Comparison of ENCODE assay signal across 11 mouse cellular contexts in the genomic region with DNA sequence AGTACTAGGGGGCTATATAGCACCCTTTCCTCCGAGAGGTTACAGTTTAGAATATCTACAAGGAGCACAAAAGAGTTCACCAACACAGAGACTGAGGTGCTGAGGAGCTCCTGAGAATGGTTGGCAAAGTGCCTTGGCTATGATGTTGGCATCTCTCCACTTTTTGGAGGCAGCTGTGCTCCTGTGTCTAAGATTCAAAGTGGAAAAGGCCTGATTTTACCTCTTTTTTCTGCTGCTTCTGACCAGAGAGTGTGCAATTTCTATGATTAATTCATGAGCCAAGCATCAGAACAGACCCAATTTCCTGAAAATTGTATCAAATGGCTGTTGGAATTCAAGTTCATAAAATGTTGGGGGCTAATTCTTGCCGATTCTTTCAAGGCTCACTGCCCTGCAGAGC.
A peak's percentile ranks its signal among the peaks of the same experiment; 100 is the strongest.
DNase-seq lines count a peak whose midpoint lies in the region; TF ChIP-seq lines count a peak whose summit lies in the region.
"Had no signal": no experiment of that assay in that cellular context is flagged by ENCODE, and none has a peak within 500 bp of the region (broad histone marks: within the 10 kb centered on the region; RNA-seq: fewer than 3 reads in every experiment).

No protein-coding gene starts in this region.

- no peaks in the 10 kb centered on the region for H3K27me3 ChIP-seq in kidney, adult 2 months (replicated peaks; ENCODE audit: control insufficient read depth, insufficient read depth, low read length)
- H3K27me3 ChIP-seq: megakaryocyte, embryonic 14.5 days had no signal

- peaks cover 3% of the 10 kb centered on the region; the same call in 1 of the 2 replicates for H3K4me1 ChIP-seq in kidney, adult 2 months (ENCODE audit: control insufficient read depth, insufficient read depth, low read length)

- TF ChIP-seq POLR2A in kidney, adult 2 months (IDR thresholded peaks at IDR 0.05; ENCODE audit: low read depth, low read length) = no peak

- WGBS in kidney, adult 2 months = 37% methylated on average over 2 of the region's 2 CpGs

- no peak overlapping the region for H3K4me3 ChIP-seq in kidney, adult 2 months (ENCODE audit: insufficient read depth, low read depth, low read length)
- H3K4me3 ChIP-seq: megakaryocyte, embryonic 14.5 days had no signal

- H3K27ac ChIP-seq in kidney, adult 2 months (ENCODE audit: insufficient read depth, low read depth, low read length) = no peak overlapping the region

- TF ChIP-seq CTCF in kidney, adult 2 months (conservative IDR thresholded peaks at IDR 0.05; ENCODE audit: insufficient read depth, insufficient read length, low read depth, low read length) = no peak

- peak; percentile 41 to 67 for DNase-seq in cerebellum, postnatal 14 days
- DNase-seq in cerebellum, adult 9-11 months = no peak
- peak; percentile 46 for DNase-seq in kidney, adult 2 months
- no peak for DNase-seq in kidney, postnatal 4 days
- DNase-seq in ovary, postnatal 14 days (ENCODE audit: low spot score) = peak; percentile 40
- DNase-seq in ovary, postnatal 10 days (ENCODE audit: low spot score) = no peak
- no peak for DNase-seq in urinary bladder, adult 2 months (ENCODE audit: low spot score)
- DNase-seq in testis, postnatal 14 days (ENCODE audit: low spot score) = no peak
- DNase-seq: cerebellum, adult 2 months; liver had no signal

- H3K36me3 ChIP-seq in kidney, adult 2 months (ENCODE audit: control insufficient read depth, insufficient read depth, low read length) = no peaks in the 10 kb centered on the region

Comparison
In these comparisons a context has a peak if more than half of its experiments do, and no peak if none do; other contexts are left out.
1. DNase-seq: peak in cerebellum, postnatal 14 days (2 of 2), kidney, adult 2 months (single experiment) and ovary, postnatal 14 days (single experiment); none in cerebellum, adult 9-11 months (single experiment), kidney, postnatal 4 days (0 of 2), ovary, postnatal 10 days (single experiment), urinary bladder, adult 2 months (single experiment) and testis, postnatal 14 days (single experiment).